Mouse (Mus musculus) adrenal gland, postnatal 36 days (tissue): ENCODE measurements around the gene Gm36079. TPM values are rescaled to one million over a fixed set of nuclear protein-coding genes. Genes with fewer than 3 reads are reported as not detected.
"Not testable (repeated sequence)": the region's sequence is repeated elsewhere in the genome, so short reads cannot be mapped to it uniquely, and the experiment has no call there.

ENCODE experiments used
- DNase-seq, 2 experiments: peaks; one replicate each; pipeline ENCODE4 v3.0.0; 2021; ENCODE audit warnings: mixed read lengths in 1 of 2
- total RNA-seq, 2 experiments: library from RNA; stranded (reverse); gene quantifications; 2 replicates each; pipeline ENCODE4 v1.2.3; 2021

Gene Gm36079
- total RNA-seq, 2 experiments from 2014 or later: not detected

GRCm38 (mm10) chr13:120015348-120016007, 11.3 kb downstream of the Gm36079 start:
- not testable (repeated sequence) for DNase-seq

- DNase-seq: not testable (repeated sequence)
Measured at GRCm38 (mm10) chr13:120013962-120014361, 12.8 kb downstream of the Gm36079 start.

GRCm38 (mm10) chr13:120013544-120013943, 13.3 kb downstream of the Gm36079 start:
- not testable (repeated sequence) for DNase-seq

GRCm38 (mm10) chr13:120010068-120010467, 16.7 kb downstream of the Gm36079 start:
- DNase-seq: not testable (repeated sequence)

GRCm38 (mm10) chr13:119999215-119999614, 27.6 kb downstream of the Gm36079 start:
- DNase-seq: not testable (repeated sequence)

GRCm38 (mm10) chr13:119998442-119999086, 28.2 kb downstream of the Gm36079 start:
- DNase-seq: not testable (repeated sequence)

- DNase-seq: not testable (repeated sequence)
Measured at GRCm38 (mm10) chr13:119991917-119992496, 34.8 kb downstream of the Gm36079 start.

- not testable (repeated sequence) for DNase-seq
Measured at GRCm38 (mm10) chr13:119991264-119991663, 35.5 kb downstream of the Gm36079 start.

Other genes with a start within 250 kb of the Gm36079 start
- gene Zfp131, start 236.1 kb downstream of the Gm36079 start, total RNA-seq: 10 to 100 TPM; 35.5 to 43.9 TPM
- gene AF067063, start 196.8 kb downstream of the Gm36079 start, total RNA-seq: not detected
- not detected for gene D13Ertd608e, start 191.0 kb downstream of the Gm36079 start, total RNA-seq
- gene Tcstv1, start 132.2 kb downstream of the Gm36079 start, total RNA-seq: not detected
- gene Gm21761, start 97.7 kb downstream of the Gm36079 start, total RNA-seq: not detected
- not detected for gene B020031M17Rik, start 76.2 kb downstream of the Gm36079 start, total RNA-seq
- gene Gm21188, start 25.2 kb upstream of the Gm36079 start, total RNA-seq: under 1 TPM; 0.26 to 0.53 TPM
- gene Gm20767, start 113.2 kb upstream of the Gm36079 start, total RNA-seq: not detected
- gene Gm21818, start 145.4 kb upstream of the Gm36079 start, total RNA-seq: not detected
- gene Gm21762, start 188.9 kb upstream of the Gm36079 start, total RNA-seq: not detected
- not detected for gene Gm21731, start 212.1 kb upstream of the Gm36079 start, total RNA-seq
- not detected for gene AF067061, start 236.1 kb upstream of the Gm36079 start, total RNA-seq